In genomic region chr11:63951831-63952631, GRCm38 (mm10) we compare ENCODE assay signal across 8 mouse cellular contexts. TPM values are rescaled to one million over a fixed set of nuclear protein-coding genes. Genes with fewer than 3 reads are reported as not detected.
DNase-seq lines count a peak whose midpoint lies in the region; ATAC-seq and TF ChIP-seq lines count a peak whose summit lies in the region.

No protein-coding gene starts in this region.

- peak overlapping the region; percentile 12; the same call in 1 of the 2 replicates for H3K4me3 ChIP-seq in heart, adult 2 months
- H3K4me3 ChIP-seq in kidney, adult 2 months (ENCODE audit: insufficient read depth, low read depth, low read length) = no peak overlapping the region
- peak overlapping the region; percentile 23 for H3K4me3 ChIP-seq in lung, embryonic 15.5 days

- peaks cover 3% of the 10 kb centered on the region for H3K4me1 ChIP-seq in heart, adult 2 months (ENCODE audit: control insufficient read depth, insufficient read depth, low read length)
- no peaks in the 10 kb centered on the region for H3K4me1 ChIP-seq in kidney, adult 2 months (ENCODE audit: control insufficient read depth, insufficient read depth, low read length)
- peaks cover 16% of the 10 kb centered on the region for H3K4me1 ChIP-seq in lung, embryonic 15.5 days

- no peaks in the 10 kb centered on the region for H3K27me3 ChIP-seq in heart, adult 2 months (ENCODE audit: control insufficient read depth, insufficient read depth, low read length)
- no peaks in the 10 kb centered on the region for H3K27me3 ChIP-seq in kidney, adult 2 months (replicated peaks; ENCODE audit: control insufficient read depth, insufficient read depth, low read length)
- H3K27me3 ChIP-seq in lung, embryonic 15.5 days = peaks cover 20% of the 10 kb centered on the region

- peak overlapping the region; percentile 53 for H3K4me2 ChIP-seq in lung, embryonic 15.5 days

- no peaks in the 10 kb centered on the region for H3K9me3 ChIP-seq in lung, embryonic 15.5 days

- DNase-seq in layer of hippocampus, adult 11-12 months (ENCODE audit: low spot score) = peak; percentile 21
- no peak for DNase-seq in layer of hippocampus, adult 8-10 months (ENCODE audit: low spot score in 2 of 2)
- peak; percentile 72 for DNase-seq in embryo, embryonic 9.5 days (ENCODE audit: extremely low spot score)
- DNase-seq in heart, adult 2 months = peak; percentile 66 to 75
- DNase-seq in kidney, adult 2 months = peak; percentile 37
- peak; percentile 41 for DNase-seq in ovary, postnatal 36 days (ENCODE audit: low spot score)
- no peak for DNase-seq in left cerebral cortex, adult 18-20 months (ENCODE audit: low spot score in 2 of 2)

- TF ChIP-seq POLR2A in heart, adult 2 months (IDR thresholded peaks at IDR 0.05; ENCODE audit: insufficient read depth, low read depth, low read length) = no peak
- no peak for TF ChIP-seq POLR2A in kidney, adult 2 months (IDR thresholded peaks at IDR 0.05; ENCODE audit: low read depth, low read length)

- WGBS in heart, adult 2 months = 17% methylated on average over 19 of the region's 19 CpGs
- 22% methylated on average over 19 of the region's 19 CpGs for WGBS in kidney, adult 2 months
- WGBS in lung, embryonic 15.5 days = 7% methylated on average over 19 of the region's 19 CpGs

- no peak for TF ChIP-seq EP300 in heart, adult 2 months (IDR thresholded peaks at IDR 0.05; ENCODE audit: insufficient read depth, low read depth, low read length)

- intact Hi-C loops in heart, adult 2 months (cut with DNase I) = no loop called here

- no peak for TF ChIP-seq CTCF in heart, adult 2 months (IDR thresholded peaks at IDR 0.05)
- TF ChIP-seq CTCF in kidney, adult 2 months (conservative IDR thresholded peaks at IDR 0.05; ENCODE audit: insufficient read depth, insufficient read length, low read depth, low read length) = no peak

- no peaks in the 10 kb centered on the region for H3K79me2 ChIP-seq in heart, adult 2 months (replicated peaks; ENCODE audit: control insufficient read depth, insufficient read depth, low read length)

- ATAC-seq in lung, embryonic 15.5 days (ENCODE audit: borderline replicate concordance, extremely low read depth, low FRiP score, low TSS enrichment) = peak; percentile 88

- no peak overlapping the region for H3K9ac ChIP-seq in heart, adult 2 months (ENCODE audit: low read depth, low read length)
- H3K9ac ChIP-seq in lung, embryonic 15.5 days = no peak overlapping the region

- H3K27ac ChIP-seq in heart, adult 2 months = no peak overlapping the region
- H3K27ac ChIP-seq in kidney, adult 2 months (ENCODE audit: insufficient read depth, low read depth, low read length) = no peak overlapping the region
- H3K27ac ChIP-seq in lung, embryonic 15.5 days = peak overlapping the region; percentile 20; the same call in 1 of the 2 replicates

- no peaks in the 10 kb centered on the region for H3K36me3 ChIP-seq in heart, adult 2 months (ENCODE audit: control insufficient read depth, insufficient read depth, low read length)
- H3K36me3 ChIP-seq in kidney, adult 2 months (ENCODE audit: control insufficient read depth, insufficient read depth, low read length) = no peaks in the 10 kb centered on the region
- no peaks in the 10 kb centered on the region for H3K36me3 ChIP-seq in lung, embryonic 15.5 days

RNA-seq across cellular contexts. Expression of gene Hs3st3b1, which starts 29.9 kb away (rescaled TPM):
- 1 to 10 TPM in 2 of 4 experiments, under 1 TPM in 2; 0.45 to 1.6 (median 0.90) TPM for total RNA-seq in layer of hippocampus, adult 8-10 months (2022)
- total RNA-seq in heart, adult 2 months (2021) = under 1 TPM; 0.77 to 0.94 TPM
- 1.4 and 1.5 TPM in 2 replicates for polyA plus RNA-seq in heart, adult 2 months (2012; rRNA removed)
- 6.7 and 7.2 TPM in 2 replicates for polyA plus RNA-seq in kidney, adult 2 months (2012; rRNA removed)
- 0.86 and 1.00 TPM in 2 replicates for polyA plus RNA-seq in lung, embryonic 15.5 days (2015; fragmentation: Nextera tagmentation; extraction: Ambion mirVana)
- 1 to 10 TPM; 1.9 TPM for total RNA-seq in left cerebral cortex, adult 18-20 months (2021)

Comparison
In these comparisons a context has a peak if more than half of its experiments do, and no peak if none do; other contexts are left out.
1. DNase-seq: peak in layer of hippocampus, adult 11-12 months (single experiment), embryo, embryonic 9.5 days (single experiment), heart, adult 2 months (2 of 2), kidney, adult 2 months (single experiment) and ovary, postnatal 36 days (single experiment); none in layer of hippocampus, adult 8-10 months (0 of 2) and left cerebral cortex, adult 18-20 months (0 of 2).